Mouse (Mus musculus) lung, postnatal 0 days (tissue): ENCODE measurements around the gene Copb1. TPM values are rescaled to one million over a fixed set of nuclear protein-coding genes. Genes with fewer than 3 reads are reported as not detected.

Source experiments
- ATAC-seq: fragments of 200-750 bp; cut with Nextera tagmentation; 2 replicates; pipeline ENCODE4 v1.8.0; 2017; ENCODE audit warnings: moderate library complexity
- DNase-seq: peaks from one replicate; pipeline ENCODE4 v3.0.0-alpha.2; 2016; ENCODE audit warnings: low spot score
- H3K27ac ChIP-seq: fragments of 300-500 bp; sonication (generic); 2 replicates; pipeline ENCODE4 v1.5.1; 2014; ENCODE audit warnings: antibody characterized with exemption, mild to moderate bottlenecking, low read length, mixed read lengths
- H3K27me3 ChIP-seq: fragments of 300-500 bp; sonication (generic); replicated peaks from 2 replicates; pipeline ENCODE4 v1.6.1; 2014; ENCODE audit warnings: low read length, mixed read lengths; ENCODE audit not compliant: insufficient read depth
- H3K36me3 ChIP-seq: fragments of 300-500 bp; sonication (generic); 2 replicates; pipeline ENCODE4 v1.6.1; 2014; ENCODE audit warnings: low read length, mixed read lengths; ENCODE audit not compliant: insufficient read depth
- H3K4me1 ChIP-seq: fragments of 300-500 bp; sonication (generic); 2 replicates; pipeline ENCODE4 v1.6.1; 2014; ENCODE audit warnings: antibody characterized with exemption, low read depth, low read length, mixed read lengths; ENCODE audit not compliant: insufficient read depth
- H3K4me2 ChIP-seq: fragments of 300-500 bp; sonication (generic); replicated peaks from 2 replicates; pipeline ENCODE4 v1.6.1; 2014; ENCODE audit warnings: low read depth, mild to moderate bottlenecking, low read length, moderate library complexity, mixed read lengths
- H3K4me3 ChIP-seq: fragments of 300-500 bp; sonication (generic); 2 replicates; pipeline ENCODE4 v1.5.1; 2014; ENCODE audit warnings: low read depth, low read length
- H3K9ac ChIP-seq: fragments of 300-500 bp; sonication (generic); replicated peaks from 2 replicates; pipeline ENCODE4 v1.6.1; 2014; ENCODE audit warnings: low read depth, mild to moderate bottlenecking
- H3K9me3 ChIP-seq: fragments of 300-500 bp; sonication (generic); 2 replicates; pipeline ENCODE4 v1.6.1; 2016; ENCODE audit warnings: low read length, mixed read lengths
- CTCF ChIP-seq: IDR thresholded peaks from 2 replicates; pipeline ENCODE4 v1.5.1; 2016; ENCODE audit warnings: antibody characterized with exemption, mild to moderate bottlenecking
- EP300 ChIP-seq: IDR thresholded peaks from 2 replicates; pipeline ENCODE4 v1.6.1; 2016; ENCODE audit warnings: antibody characterized with exemption, mild to moderate bottlenecking, control low read depth
- WGBS: fragments of 180-500 bp; shearing (Covaris S2); extraction: QIAGEN DNeasy Blood & Tissue Kit; methylation state at CpG from one replicate; pipeline ENCODE4 v1.1.7; 2014; 5-methylcytosine and 5-hydroxymethylcytosine counted together
- polyA plus RNA-seq: library from polyadenylated mRNA; unstranded; fragments of >200 nt; fragmentation: Nextera tagmentation; extraction: Ambion mirVana; gene quantifications from 2 replicates; pipeline ENCODE4 v1.2.1, GENCODE M21; 2015

Gene Copb1
- polyA plus RNA-seq, 1 experiment from 2014 or later, result 75.1 TPM

DNA sequence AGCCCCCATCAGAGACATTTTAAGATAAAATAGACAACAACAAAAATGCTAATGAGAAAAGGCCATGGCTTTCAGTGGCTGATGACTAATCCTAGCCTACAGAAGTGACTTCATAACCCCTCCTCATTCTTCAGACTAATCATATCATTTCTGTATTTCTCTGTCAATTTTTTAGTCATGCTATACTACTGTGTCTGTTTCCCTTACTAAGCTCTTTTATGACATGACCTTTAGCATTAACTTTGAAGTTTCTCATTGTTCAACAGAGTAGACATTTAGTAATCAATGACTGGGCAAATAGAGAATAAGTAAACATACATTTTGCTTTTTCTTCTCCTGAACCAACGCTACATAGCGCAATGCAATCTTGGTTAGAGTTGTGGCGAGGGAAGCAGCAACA, 22.7 kb downstream of the Copb1 start:
- Histone ChIP-seq H3K4me3 (no peak overlapping the region), H3K27me3 (no peaks in the 10 kb centered on the region), H3K4me1 (no peaks in the 10 kb centered on the region), H3K36me3 (peaks cover 17% of the 10 kb centered on the region; the same call in 1 of the 2 replicates), H3K4me2 (no peak overlapping the region), H3K27ac (no peak overlapping the region), H3K9ac (no peak overlapping the region), H3K9me3 (no peaks in the 10 kb centered on the region)
- no peak for ATAC-seq
- no peak for DNase-seq
- TF ChIP-seq EP300 (no peak), CTCF (no peak)
- 78% methylated on average over 3 of the region's 3 CpGs for WGBS

DNA sequence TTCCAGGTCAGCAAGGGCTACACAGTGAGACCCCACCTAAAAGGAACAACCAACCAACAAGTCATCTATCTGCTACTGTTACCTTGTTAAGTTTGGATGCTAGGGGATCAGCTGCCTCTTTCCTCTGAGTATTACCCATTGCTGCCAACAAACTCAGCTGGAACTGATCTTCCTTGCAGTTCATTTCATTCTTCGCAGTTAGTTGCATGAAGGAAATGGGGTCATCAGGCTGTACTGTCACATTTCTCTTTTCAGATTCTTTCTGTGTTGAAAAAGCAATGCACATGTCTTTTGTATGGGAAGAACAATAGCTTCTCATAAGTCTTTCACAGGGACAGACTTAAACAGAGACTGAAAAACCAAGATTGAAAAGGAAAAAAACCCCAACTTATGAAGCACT, 28.0 kb downstream of the Copb1 start:
- WGBS, result 69% methylated on average over 1 of the region's 1 CpGs
- 0 out of 2 replicates have a peak, but pooled peaks cover 14% of the 10 kb centered on the region for H3K36me3 ChIP-seq
- peak; percentile 75 for DNase-seq

DNA sequence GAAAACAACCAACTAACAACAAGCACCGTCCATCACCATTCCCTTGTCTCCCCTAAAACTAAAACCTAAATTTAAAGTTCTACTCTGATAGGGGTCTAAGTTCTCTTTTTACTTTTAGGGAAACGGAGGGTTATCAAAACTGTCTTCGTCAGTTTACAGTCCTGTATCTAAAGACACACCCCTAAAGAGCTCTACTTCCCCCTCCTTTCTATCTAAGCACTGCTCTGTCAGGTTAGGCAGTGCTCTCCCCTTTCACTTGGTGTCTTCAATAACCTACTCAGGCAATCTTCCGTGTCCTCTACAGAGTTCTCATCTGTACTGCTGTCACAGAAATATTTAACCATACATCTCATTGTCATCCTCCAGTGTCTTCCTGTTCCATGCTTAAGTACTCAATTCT, 34.1 kb downstream of the Copb1 start:
- Histone ChIP-seq H3K27ac (no peak overlapping the region), H3K9ac (no peak overlapping the region), H3K27me3 (no peaks in the 10 kb centered on the region), H3K4me3 (no peak overlapping the region), H3K4me1 (no peaks in the 10 kb centered on the region), H3K9me3 (no peaks in the 10 kb centered on the region), H3K4me2 (no peak overlapping the region), H3K36me3 (peaks cover 29% of the 10 kb centered on the region)
- no peak for TF ChIP-seq EP300
- TF ChIP-seq CTCF, result no peak
- 87% methylated on average over 4 of the region's 4 CpGs for WGBS
- ATAC-seq, result no peak
- DNase-seq, result no peak

More for the DNA sequence above, 28.0 kb downstream of the Copb1 start:
- H3K27me3 ChIP-seq, result no peaks in the 10 kb centered on the region
- no peak overlapping the region for H3K4me3 ChIP-seq
- no peak overlapping the region for H3K4me2 ChIP-seq
- ATAC-seq, result peak; percentile 54; the same call in 1 of the 2 replicates
- no peak overlapping the region for H3K27ac ChIP-seq
- no peaks in the 10 kb centered on the region for H3K4me1 ChIP-seq
- no peak overlapping the region for H3K9ac ChIP-seq
- H3K9me3 ChIP-seq, result no peaks in the 10 kb centered on the region
- no peak for TF ChIP-seq CTCF
- TF ChIP-seq EP300, result peak; percentile 72; the same call in 1 of the 2 replicates

DNA sequence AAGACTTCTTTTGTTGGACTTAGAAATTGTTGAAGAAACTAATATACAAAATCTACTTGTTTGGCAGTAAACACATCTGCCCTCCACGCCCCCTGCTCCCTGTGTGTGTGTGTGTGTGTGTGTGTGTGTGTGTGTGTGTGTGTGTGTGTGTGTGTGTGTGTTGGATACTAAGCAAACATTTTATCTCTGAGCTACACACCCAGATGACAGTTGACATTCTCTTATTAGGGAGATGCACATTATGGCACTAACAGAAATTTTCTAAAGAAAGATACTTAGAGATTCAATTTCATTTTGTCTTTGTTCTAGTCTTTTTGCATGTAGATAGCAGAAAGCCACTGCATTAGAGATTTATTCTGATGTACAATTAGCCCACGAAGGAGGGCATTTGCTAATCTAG, 37.6 kb downstream of the Copb1 start:
- no peak for ATAC-seq

DNA sequence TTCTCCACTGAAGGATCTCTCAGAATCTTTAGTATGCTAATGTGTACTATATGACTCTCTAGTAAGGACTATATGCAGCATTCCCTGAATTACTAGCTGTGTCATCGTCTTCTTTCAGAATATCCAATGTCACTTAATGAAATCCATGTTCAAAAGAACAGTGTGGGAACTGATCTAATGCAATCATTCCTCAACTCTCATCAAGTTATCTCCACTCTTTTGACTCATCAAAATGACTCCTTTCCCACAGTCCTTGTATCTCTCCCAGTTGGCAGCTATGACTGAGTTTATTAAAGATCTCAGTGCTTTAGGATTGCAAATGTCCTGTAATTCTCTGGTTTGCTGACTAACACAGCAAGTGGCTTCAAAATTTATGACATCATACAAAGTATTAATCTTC, 40.1 kb downstream of the Copb1 start:
- H3K9ac ChIP-seq, result no peak overlapping the region
- H3K4me3 ChIP-seq, result no peak overlapping the region
- no peaks in the 10 kb centered on the region for H3K9me3 ChIP-seq
- ATAC-seq (no peak), DNase-seq (no peak)
- no peak for TF ChIP-seq EP300
- TF ChIP-seq CTCF, result no peak
- WGBS, result 86% methylated on average over 1 of the region's 1 CpGs
- no peaks in the 10 kb centered on the region for H3K4me1 ChIP-seq
- no peak overlapping the region for H3K27ac ChIP-seq
- H3K27me3 ChIP-seq, result no peaks in the 10 kb centered on the region
- H3K36me3 ChIP-seq, result peaks cover 23% of the 10 kb centered on the region; the same call in 1 of the 2 replicates
- no peak overlapping the region for H3K4me2 ChIP-seq

More for the DNA sequence above, 37.6 kb downstream of the Copb1 start:
- no peak for TF ChIP-seq CTCF
- TF ChIP-seq EP300, result no peak
- H3K36me3 ChIP-seq, result peaks cover 29% of the 10 kb centered on the region
- DNase-seq, result no peak
- H3K9ac ChIP-seq, result no peak overlapping the region
- no peaks in the 10 kb centered on the region for H3K27me3 ChIP-seq
- WGBS, result 85% methylated on average over 2 of the region's 2 CpGs
- H3K9me3 ChIP-seq, result no peaks in the 10 kb centered on the region
- no peak overlapping the region for H3K4me3 ChIP-seq
- H3K27ac ChIP-seq, result no peak overlapping the region
- H3K4me1 ChIP-seq, result no peaks in the 10 kb centered on the region
- no peak overlapping the region for H3K4me2 ChIP-seq

DNA sequence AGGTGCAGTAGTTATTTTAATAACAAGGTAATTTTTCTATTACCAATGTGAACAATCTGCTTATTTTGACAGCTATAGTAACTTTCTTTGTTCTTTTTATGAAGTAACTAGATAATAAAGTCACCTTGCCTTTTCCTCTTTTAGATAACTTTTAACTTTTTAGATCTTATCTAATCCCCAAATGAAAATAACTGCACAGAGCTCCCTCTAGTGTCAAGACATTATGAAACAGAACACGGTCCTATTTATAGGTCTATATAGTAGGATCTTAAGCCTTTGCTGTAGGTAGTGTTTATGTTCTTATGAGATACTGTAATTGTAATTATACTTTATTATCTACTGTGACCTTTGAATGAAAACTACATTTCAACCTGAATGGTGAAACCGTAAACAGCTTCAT, 41.0 kb downstream of the Copb1 start:
- Histone ChIP-seq H3K4me3 (no peak overlapping the region), H3K9ac (no peak overlapping the region), H3K27ac (no peak overlapping the region), H3K4me1 (no peaks in the 10 kb centered on the region), H3K27me3 (no peaks in the 10 kb centered on the region), H3K4me2 (no peak overlapping the region), H3K9me3 (no peaks in the 10 kb centered on the region), H3K36me3 (peaks cover 23% of the 10 kb centered on the region; the same call in 1 of the 2 replicates)
- DNase-seq, result peak; percentile 75
- no peak for ATAC-seq
- 48% methylated on average over 2 of the region's 2 CpGs for WGBS
- TF ChIP-seq EP300, result no peak
- peak; percentile 65 for TF ChIP-seq CTCF

DNA sequence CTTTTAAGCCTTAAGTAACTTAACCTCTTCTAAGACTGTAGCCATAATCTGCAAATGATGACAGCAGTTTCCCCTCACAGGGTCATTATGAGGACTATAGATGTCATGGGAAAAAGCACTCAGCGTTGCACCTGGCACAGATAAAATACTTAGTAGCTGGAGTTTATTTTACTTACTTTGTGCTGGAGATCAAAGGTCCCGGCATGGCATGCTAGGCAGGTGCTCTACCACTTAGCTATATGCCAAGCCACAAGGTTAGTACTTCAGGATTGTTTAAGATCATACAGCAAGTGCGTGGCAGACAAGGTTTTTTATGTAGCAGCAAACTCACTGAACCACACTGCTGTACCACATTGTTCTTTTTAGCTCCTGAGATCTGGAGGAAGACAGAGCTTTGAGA, 43.9 kb downstream of the Copb1 start:
- H3K4me1 ChIP-seq, result no peaks in the 10 kb centered on the region
- no peak overlapping the region for H3K9ac ChIP-seq
- DNase-seq (peak; percentile 14), ATAC-seq (no peak)
- H3K27me3 ChIP-seq, result no peaks in the 10 kb centered on the region
- H3K27ac ChIP-seq, result no peak overlapping the region
- peaks cover 6% of the 10 kb centered on the region; the same call in 1 of the 2 replicates for H3K36me3 ChIP-seq
- H3K4me3 ChIP-seq, result no peak overlapping the region
- WGBS, result 39% methylated on average over 3 of the region's 3 CpGs
- TF ChIP-seq CTCF (no peak), EP300 (no peak)
- no peak overlapping the region for H3K4me2 ChIP-seq
- H3K9me3 ChIP-seq, result no peaks in the 10 kb centered on the region
